ENCODE assay signal across 10 mouse cellular contexts in the genomic region with DNA sequence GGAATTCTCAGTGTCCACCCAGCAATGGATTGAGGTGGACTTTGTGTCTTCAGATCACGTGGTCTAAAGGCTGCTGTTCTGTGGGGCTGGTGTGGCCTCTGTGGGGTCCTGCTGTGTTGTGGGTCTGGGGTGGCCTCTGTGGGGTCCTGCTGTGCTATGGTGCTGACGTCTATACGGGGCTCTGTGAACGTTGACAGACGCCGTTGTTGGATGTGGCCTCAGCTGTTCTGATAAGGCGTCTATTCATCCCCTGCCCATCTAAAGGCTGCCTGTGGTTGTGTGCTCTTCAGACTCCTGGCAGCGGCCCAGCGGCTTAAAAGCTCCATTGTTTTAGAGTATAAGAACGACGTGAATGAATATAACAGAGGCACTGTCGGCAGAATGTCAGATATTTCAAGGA. TPM values are rescaled to one million over a fixed set of nuclear protein-coding genes. Genes with fewer than 3 reads are reported as not detected.
DNase-seq lines count a peak whose midpoint lies in the region; ATAC-seq and TF ChIP-seq lines count a peak whose summit lies in the region.
"Had no signal": no experiment of that assay in that cellular context is flagged by ENCODE, and none has a peak within 500 bp of the region (broad histone marks: within the 10 kb centered on the region; RNA-seq: fewer than 3 reads in every experiment).

No protein-coding gene starts in this region.

- no peak overlapping the region for H3K4me3 ChIP-seq in liver, embryonic 11.5 days (ENCODE audit: low read depth, low read length)
- H3K4me3 ChIP-seq in forebrain, embryonic 11.5 days (ENCODE audit: low read depth, low read length), result no peak overlapping the region
- H3K4me3 ChIP-seq in hindbrain, embryonic 10.5 days, result no peak overlapping the region
- no peak overlapping the region for H3K4me3 ChIP-seq in midbrain, postnatal 0 days (ENCODE audit: low read depth, low read length)

- 66% methylated on average over 12 of the region's 12 CpGs for WGBS in liver, embryonic 11.5 days
- 47% methylated on average over 12 of the region's 12 CpGs for WGBS in forebrain, embryonic 11.5 days
- WGBS in hindbrain, embryonic 10.5 days, result 47% methylated on average over 12 of the region's 12 CpGs
- 31% methylated on average over 12 of the region's 12 CpGs for WGBS in midbrain, postnatal 0 days

- H3K27ac ChIP-seq in liver, embryonic 11.5 days (ENCODE audit: low read depth, low read length), result no peak overlapping the region
- peak overlapping the region; percentile 41; the same call in 1 of the 2 replicates for H3K27ac ChIP-seq in forebrain, embryonic 11.5 days (ENCODE audit: low read depth, low read length)
- peak overlapping the region; percentile 53; the same call in 1 of the 2 replicates for H3K27ac ChIP-seq in hindbrain, embryonic 10.5 days
- H3K27ac ChIP-seq in midbrain, postnatal 0 days (ENCODE audit: low read depth, low read length), result no peak overlapping the region
- H3K27ac ChIP-seq: liver, embryonic 14.5 days had no signal

- H3K27me3 ChIP-seq in liver, embryonic 11.5 days (replicated peaks; ENCODE audit: control insufficient read depth, insufficient read depth, low read length), result no peaks in the 10 kb centered on the region
- no peaks in the 10 kb centered on the region for H3K27me3 ChIP-seq in forebrain, embryonic 11.5 days (ENCODE audit: control insufficient read depth, insufficient read depth, low read length)
- H3K27me3 ChIP-seq in hindbrain, embryonic 10.5 days (ENCODE audit: insufficient read depth, poor library complexity, severe bottlenecking), result no peaks in the 10 kb centered on the region
- no peaks in the 10 kb centered on the region for H3K27me3 ChIP-seq in midbrain, postnatal 0 days (ENCODE audit: insufficient read depth, low read length)

- H3K9me3 ChIP-seq in liver, embryonic 11.5 days (ENCODE audit: control insufficient read depth, low read length), result no peaks in the 10 kb centered on the region
- H3K9me3 ChIP-seq in forebrain, embryonic 11.5 days (ENCODE audit: control insufficient read depth, low read length), result no peaks in the 10 kb centered on the region
- H3K9me3 ChIP-seq in hindbrain, embryonic 10.5 days, result no peaks in the 10 kb centered on the region
- H3K9me3 ChIP-seq in midbrain, postnatal 0 days (ENCODE audit: low read length), result no peaks in the 10 kb centered on the region

- H3K4me2 ChIP-seq in liver, embryonic 11.5 days, result no peak overlapping the region
- H3K4me2 ChIP-seq in forebrain, embryonic 11.5 days (ENCODE audit: low read depth, low read length, severe bottlenecking), result no peak overlapping the region
- no peak overlapping the region for H3K4me2 ChIP-seq in midbrain, postnatal 0 days (ENCODE audit: low read depth, low read length, poor library complexity, severe bottlenecking)

- ATAC-seq in liver, embryonic 11.5 days (replicated peaks; ENCODE audit: low FRiP score), result no peak
- peak; percentile 82 for ATAC-seq in forebrain, embryonic 11.5 days (replicated peaks; ENCODE audit: low FRiP score)
- ATAC-seq in midbrain, postnatal 0 days (ENCODE audit: low FRiP score), result no peak
- no peak for ATAC-seq in erythroblast, adult 5-6 weeks (replicated peaks; ENCODE audit: low FRiP score, poor library complexity, severe bottlenecking)

- no peaks in the 10 kb centered on the region for H3K36me3 ChIP-seq in liver, embryonic 11.5 days (ENCODE audit: control insufficient read depth, insufficient read depth, low read length)
- H3K36me3 ChIP-seq in forebrain, embryonic 11.5 days (ENCODE audit: control insufficient read depth, insufficient read depth, low read length), result no peaks in the 10 kb centered on the region
- H3K36me3 ChIP-seq in hindbrain, embryonic 10.5 days, result peaks cover 22% of the 10 kb centered on the region
- peaks cover 4% of the 10 kb centered on the region; the same call in 1 of the 2 replicates for H3K36me3 ChIP-seq in midbrain, postnatal 0 days (ENCODE audit: insufficient read depth, low read length)

- no peak for TF ChIP-seq CTCF in midbrain, postnatal 0 days (IDR thresholded peaks at IDR 0.05)

- H3K9ac ChIP-seq in liver, embryonic 11.5 days (ENCODE audit: low read depth, low read length), result no peak overlapping the region
- H3K9ac ChIP-seq in forebrain, embryonic 11.5 days (ENCODE audit: low read length), result no peak overlapping the region
- 0 out of 2 replicates have a peak overlapping the region, but pooled peaks have one; percentile 19 for H3K9ac ChIP-seq in midbrain, postnatal 0 days (replicated peaks; ENCODE audit: low read length, poor library complexity, severe bottlenecking)
- H3K9ac ChIP-seq: liver, embryonic 14.5 days had no signal

- DNase-seq in liver, result peak; percentile 12
- no peak for DNase-seq in liver, embryonic 11.5 days (ENCODE audit: low spot score)
- DNase-seq in forebrain, embryonic 11.5 days (ENCODE audit: low spot score), result no peak
- peak; percentile 20 for DNase-seq in hindbrain, embryonic 10.5 days (ENCODE audit: low spot score)
- peak; percentile 64 for DNase-seq in midbrain, postnatal 0 days (ENCODE audit: low spot score)
- no peak for DNase-seq in adrenal gland, postnatal 14 days
- DNase-seq in gastrocnemius, adult 18-20 months (ENCODE audit: low spot score), result no peak
- DNase-seq: cerebellum, adult 2 months had no signal

- H3K4me1 ChIP-seq in liver, embryonic 11.5 days (replicated peaks; ENCODE audit: control insufficient read depth, insufficient read depth, low read length), result no peaks in the 10 kb centered on the region
- no peaks in the 10 kb centered on the region for H3K4me1 ChIP-seq in forebrain, embryonic 11.5 days (replicated peaks; ENCODE audit: control insufficient read depth, insufficient read depth, low read length)
- peaks cover 16% of the 10 kb centered on the region for H3K4me1 ChIP-seq in hindbrain, embryonic 10.5 days (replicated peaks)
- H3K4me1 ChIP-seq in midbrain, postnatal 0 days (ENCODE audit: insufficient read depth, low read length), result no peaks in the 10 kb centered on the region; the same call in 1 of the 2 replicates

RNA-seq across cellular contexts. Expression of a gene that starts 29.3 kb away (rescaled TPM):
- 6.8 and 7.8 TPM in 2 replicates for polyA plus RNA-seq in liver, embryonic 11.5 days (2014; fragmentation: Nextera tagmentation; extraction: Ambion mirVana)
- polyA plus RNA-seq in forebrain, embryonic 11.5 days (2014; fragmentation: Nextera tagmentation; extraction: Ambion mirVana), result 21.7 and 23.8 TPM in 2 replicates
- 11.6 and 13.1 TPM in 2 replicates for polyA plus RNA-seq in hindbrain, embryonic 10.5 days (2016; fragmentation: Nextera tagmentation; extraction: Ambion mirVana)
- total RNA-seq in midbrain, postnatal 0 days (2014; rRNA removed), result 50.4 and 51.4 TPM in 2 replicates
- polyA plus RNA-seq in midbrain, postnatal 0 days (2015; fragmentation: Nextera tagmentation; extraction: Ambion mirVana), result 22.9 and 25.6 TPM in 2 replicates
- total RNA-seq in adrenal gland, postnatal 14 days (2021), result 21.2 and 22.0 TPM in 2 replicates
- 1 to 10 TPM; 2.2 to 3.4 TPM for total RNA-seq in gastrocnemius, adult 18-20 months (2021)
- 3.5 and 9.8 TPM in 2 replicates for total RNA-seq in erythroblast, adult 5-6 weeks (2015; ENCODE audit: low replicate concordance)
- 0.98 and 4.1 TPM in 2 replicates for total RNA-seq in erythroblast, adult 5-6 weeks (2017; ENCODE audit: low replicate concordance)

Comparison
In these comparisons a context has a peak if more than half of its experiments do, and no peak if none do; other contexts are left out.
1. DNase-seq: peak in liver (single experiment), hindbrain, embryonic 10.5 days (single experiment) and midbrain, postnatal 0 days (single experiment); none in liver, embryonic 11.5 days (single experiment), forebrain, embryonic 11.5 days (single experiment), adrenal gland, postnatal 14 days (single experiment) and gastrocnemius, adult 18-20 months (single experiment).
2. H3K27ac ChIP-seq: peak in forebrain, embryonic 11.5 days (single experiment) and hindbrain, embryonic 10.5 days (single experiment); none in liver, embryonic 11.5 days (single experiment) and midbrain, postnatal 0 days (single experiment).